In genomic region chr14:54897445-54897844, GRCm38 (mm10) we compare ENCODE assay signal across 19 mouse cellular contexts. TPM values are rescaled to one million over a fixed set of nuclear protein-coding genes. Genes with fewer than 3 reads are reported as not detected.
DNase-seq lines count a peak whose midpoint lies in the region; ATAC-seq and TF ChIP-seq lines count a peak whose summit lies in the region.
"Had no signal": no experiment of that assay in that cellular context is flagged by ENCODE, and none has a peak within 500 bp of the region (broad histone marks: within the 10 kb centered on the region; RNA-seq: fewer than 3 reads in every experiment).

No protein-coding gene starts in this region.

- no peaks in the 10 kb centered on the region for H3K27me3 ChIP-seq in heart, embryonic 12.5 days (replicated peaks)
- no peaks in the 10 kb centered on the region for H3K27me3 ChIP-seq in heart, adult 2 months (ENCODE audit: control insufficient read depth, insufficient read depth, low read length)
- H3K27me3 ChIP-seq in kidney, embryonic 16.5 days (ENCODE audit: insufficient read depth, low read length), result no peaks in the 10 kb centered on the region
- no peaks in the 10 kb centered on the region for H3K27me3 ChIP-seq in stomach, embryonic 14.5 days (ENCODE audit: control insufficient read depth, insufficient read depth, low read length)
- H3K27me3 ChIP-seq in stomach, postnatal 0 days (ENCODE audit: control insufficient read depth, insufficient read depth, low read length), result no peaks in the 10 kb centered on the region
- no peaks in the 10 kb centered on the region for H3K27me3 ChIP-seq in intestine, embryonic 15.5 days (replicated peaks)
- H3K27me3 ChIP-seq: liver, embryonic 15.5 days; megakaryocyte, embryonic 14.5 days had no signal

- no peak for ATAC-seq in heart, embryonic 12.5 days (ENCODE audit: insufficient number of reproducible peaks, low FRiP score)
- ATAC-seq in kidney, embryonic 16.5 days (ENCODE audit: low FRiP score, low TSS enrichment), result no peak
- ATAC-seq in stomach, embryonic 14.5 days (ENCODE audit: insufficient number of reproducible peaks, insufficient read depth, low FRiP score, low read depth), result no peak
- ATAC-seq in stomach, postnatal 0 days (ENCODE audit: low FRiP score, low TSS enrichment), result no peak
- no peak for ATAC-seq in intestine, embryonic 15.5 days
- ATAC-seq: forebrain, postnatal 0 days; hindbrain, postnatal 0 days had no signal

- H3K9me3 ChIP-seq in heart, embryonic 12.5 days (replicated peaks), result no peaks in the 10 kb centered on the region
- H3K9me3 ChIP-seq in kidney, embryonic 16.5 days (ENCODE audit: low read length), result no peaks in the 10 kb centered on the region
- H3K9me3 ChIP-seq in stomach, embryonic 14.5 days (ENCODE audit: control insufficient read depth, low read depth, low read length), result no peaks in the 10 kb centered on the region
- no peaks in the 10 kb centered on the region for H3K9me3 ChIP-seq in stomach, postnatal 0 days (ENCODE audit: control insufficient read depth, low read length)
- H3K9me3 ChIP-seq in intestine, embryonic 15.5 days, result no peaks in the 10 kb centered on the region
- H3K9me3 ChIP-seq: G1E; liver, embryonic 15.5 days; megakaryocyte, embryonic 14.5 days had no signal

- DNase-seq in heart, adult 2 months, result no peak
- DNase-seq in kidney, adult 9 months, result no peak
- DNase-seq in stomach, postnatal 0 days (ENCODE audit: low spot score), result no peak
- peak; percentile 82 for DNase-seq in testis, postnatal 14 days (ENCODE audit: low spot score)
- DNase-seq: cerebellum, adult 8-10 months; forebrain, postnatal 0 days; left cerebral cortex, postnatal 4 days; lung, postnatal 10 days; right cerebral cortex, postnatal 25 days; thymus, postnatal 14 days had no signal

- no peak for TF ChIP-seq EP300 in heart, adult 2 months (IDR thresholded peaks at IDR 0.05; ENCODE audit: insufficient read depth, low read depth, low read length)
- no peak for TF ChIP-seq EP300 in stomach, postnatal 0 days (optimal IDR thresholded peaks at IDR 0.05)

- H3K79me2 ChIP-seq in heart, adult 2 months (replicated peaks; ENCODE audit: control insufficient read depth, insufficient read depth, low read length), result peaks cover 2% of the 10 kb centered on the region

- intact Hi-C loops in heart, adult 2 months (cut with DNase I), result no loop called here

- H3K36me3 ChIP-seq in heart, embryonic 12.5 days, result peaks cover 35% of the 10 kb centered on the region
- H3K36me3 ChIP-seq in heart, adult 2 months (ENCODE audit: control insufficient read depth, insufficient read depth, low read length), result peaks cover 14% of the 10 kb centered on the region
- peaks cover 29% of the 10 kb centered on the region for H3K36me3 ChIP-seq in kidney, embryonic 16.5 days (ENCODE audit: insufficient read depth, low read length)
- peaks cover 28% of the 10 kb centered on the region for H3K36me3 ChIP-seq in stomach, embryonic 14.5 days (ENCODE audit: control insufficient read depth, insufficient read depth, low read length)
- peaks cover 9% of the 10 kb centered on the region; the same call in 1 of the 2 replicates for H3K36me3 ChIP-seq in stomach, postnatal 0 days (ENCODE audit: control insufficient read depth, insufficient read depth, low read length)
- peaks cover 17% of the 10 kb centered on the region for H3K36me3 ChIP-seq in intestine, embryonic 15.5 days

- peak overlapping the region; percentile 59; the same call in 1 of the 2 replicates for H3K9ac ChIP-seq in heart, embryonic 12.5 days
- no peak overlapping the region for H3K9ac ChIP-seq in heart, adult 2 months (ENCODE audit: low read depth, low read length)
- peak overlapping the region; percentile 3; the same call in 1 of the 2 replicates for H3K9ac ChIP-seq in kidney, embryonic 16.5 days (replicated peaks; ENCODE audit: low read length)
- H3K9ac ChIP-seq in stomach, embryonic 14.5 days (replicated peaks; ENCODE audit: low read depth, low read length), result no peak overlapping the region
- H3K9ac ChIP-seq in stomach, postnatal 0 days (ENCODE audit: low read length), result no peak overlapping the region
- H3K9ac ChIP-seq in intestine, embryonic 15.5 days, result no peak overlapping the region
- H3K9ac ChIP-seq: forebrain, postnatal 0 days; liver, embryonic 15.5 days had no signal

- no peak for TF ChIP-seq CTCF in heart, adult 2 months (IDR thresholded peaks at IDR 0.05)
- no peak for TF ChIP-seq CTCF in stomach, postnatal 0 days (IDR thresholded peaks at IDR 0.05; ENCODE audit: low read depth)

- peak overlapping the region; percentile 56 for H3K27ac ChIP-seq in heart, embryonic 12.5 days (ENCODE audit: poor library complexity, severe bottlenecking)
- H3K27ac ChIP-seq in heart, adult 2 months, result no peak overlapping the region
- peak overlapping the region; percentile 27 for H3K27ac ChIP-seq in kidney, embryonic 16.5 days (ENCODE audit: low read length)
- H3K27ac ChIP-seq in stomach, embryonic 14.5 days (ENCODE audit: low read length), result peak overlapping the region; percentile 15; the same call in 1 of the 2 replicates
- H3K27ac ChIP-seq in stomach, postnatal 0 days (replicated peaks), result no peak overlapping the region
- H3K27ac ChIP-seq in intestine, embryonic 15.5 days, result no peak overlapping the region
- H3K27ac ChIP-seq: hindbrain, postnatal 0 days; liver, embryonic 15.5 days had no signal

- no peak overlapping the region for H3K4me2 ChIP-seq in heart, embryonic 12.5 days
- no peak overlapping the region for H3K4me2 ChIP-seq in kidney, embryonic 16.5 days (replicated peaks; ENCODE audit: low read depth, low read length)
- no peak overlapping the region for H3K4me2 ChIP-seq in stomach, embryonic 14.5 days (replicated peaks; ENCODE audit: low read depth, low read length)
- no peak overlapping the region for H3K4me2 ChIP-seq in stomach, postnatal 0 days (replicated peaks; ENCODE audit: low read depth)
- H3K4me2 ChIP-seq in intestine, embryonic 15.5 days (replicated peaks), result no peak overlapping the region
- H3K4me2 ChIP-seq: heart, embryonic 11.5 days; liver, embryonic 15.5 days had no signal

- no peak for TF ChIP-seq POLR2A in heart, adult 2 months (IDR thresholded peaks at IDR 0.05; ENCODE audit: insufficient read depth, low read depth, low read length)

- H3K4me3 ChIP-seq in heart, embryonic 12.5 days, result no peak overlapping the region
- H3K4me3 ChIP-seq in heart, adult 2 months, result no peak overlapping the region
- no peak overlapping the region for H3K4me3 ChIP-seq in kidney, embryonic 16.5 days (ENCODE audit: low read length)
- no peak overlapping the region for H3K4me3 ChIP-seq in stomach, embryonic 14.5 days (ENCODE audit: low read depth, low read length)
- H3K4me3 ChIP-seq in stomach, postnatal 0 days (ENCODE audit: low read depth, low read length), result no peak overlapping the region
- H3K4me3 ChIP-seq in intestine, embryonic 15.5 days (replicated peaks), result no peak overlapping the region
- H3K4me3 ChIP-seq: liver, embryonic 15.5 days; megakaryocyte, embryonic 14.5 days had no signal

- H3K4me1 ChIP-seq in heart, embryonic 12.5 days (replicated peaks), result peaks cover 22% of the 10 kb centered on the region
- peaks cover 4% of the 10 kb centered on the region for H3K4me1 ChIP-seq in heart, adult 2 months (ENCODE audit: control insufficient read depth, insufficient read depth, low read length)
- H3K4me1 ChIP-seq in kidney, embryonic 16.5 days (ENCODE audit: insufficient read depth, low read length), result peaks cover 33% of the 10 kb centered on the region
- 0 out of 2 replicates have a peak, but pooled peaks cover 6% of the 10 kb centered on the region for H3K4me1 ChIP-seq in stomach, embryonic 14.5 days (ENCODE audit: control insufficient read depth, insufficient read depth, low read length)
- peaks cover 3% of the 10 kb centered on the region; the same call in 1 of the 2 replicates for H3K4me1 ChIP-seq in stomach, postnatal 0 days (replicated peaks; ENCODE audit: control insufficient read depth, insufficient read depth)
- H3K4me1 ChIP-seq in intestine, embryonic 15.5 days (replicated peaks), result peaks cover 6% of the 10 kb centered on the region; the same call in 1 of the 2 replicates

- WGBS in heart, embryonic 12.5 days, result 32% methylated on average over 2 of the region's 2 CpGs
- WGBS in heart, adult 2 months, result 32% methylated on average over 2 of the region's 2 CpGs
- WGBS in kidney, embryonic 16.5 days, result 34% methylated on average over 2 of the region's 2 CpGs
- WGBS in stomach, embryonic 14.5 days, result 51% methylated on average over 2 of the region's 2 CpGs
- WGBS in stomach, postnatal 0 days, result 25% methylated on average over 2 of the region's 2 CpGs
- WGBS in intestine, embryonic 15.5 days, result 58% methylated on average over 2 of the region's 2 CpGs

RNA-seq across cellular contexts. Expression of gene Pabpn1, which starts 5.1 kb away (rescaled TPM):
- polyA plus RNA-seq in heart, embryonic 12.5 days (2016; fragmentation: Nextera tagmentation; extraction: Ambion mirVana), result 96.3 and 101 TPM in 2 replicates
- total RNA-seq in heart, adult 2 months (2021), result 10 to 100 TPM; 51.4 to 52.2 TPM
- polyA plus RNA-seq in heart, adult 2 months (2012; rRNA removed), result 66.2 and 91.7 TPM in 2 replicates
- 135 and 141 TPM in 2 replicates for polyA plus RNA-seq in kidney, embryonic 16.5 days (2015; fragmentation: Nextera tagmentation; extraction: Ambion mirVana)
- 136 and 152 TPM in 2 replicates for polyA plus RNA-seq in stomach, embryonic 14.5 days (2014; fragmentation: Nextera tagmentation; extraction: Ambion mirVana)
- polyA plus RNA-seq in stomach, postnatal 0 days (2015; fragmentation: Nextera tagmentation; extraction: Ambion mirVana), result 46.4 and 56.2 TPM in 2 replicates
- polyA plus RNA-seq in intestine, embryonic 15.5 days (2015; fragmentation: Nextera tagmentation; extraction: Ambion mirVana), result 108 and 119 TPM in 2 replicates

RNA-seq across cellular contexts. Expression of gene Gm20521, which starts 14.2 kb away (rescaled TPM):
- polyA plus RNA-seq in heart, embryonic 12.5 days (2016; fragmentation: Nextera tagmentation; extraction: Ambion mirVana), result not detected in 2 replicates
- total RNA-seq in heart, adult 2 months (2021), result 1 to 10 TPM; 3.2 to 6.1 TPM
- polyA plus RNA-seq in heart, adult 2 months (2012; rRNA removed), result not detected in 2 replicates
- polyA plus RNA-seq in kidney, embryonic 16.5 days (2015; fragmentation: Nextera tagmentation; extraction: Ambion mirVana), result 0.16 and 0.45 TPM in 2 replicates
- polyA plus RNA-seq in stomach, embryonic 14.5 days (2014; fragmentation: Nextera tagmentation; extraction: Ambion mirVana), result not detected in 2 replicates
- 1.2 TPM in 2 replicates for polyA plus RNA-seq in stomach, postnatal 0 days (2015; fragmentation: Nextera tagmentation; extraction: Ambion mirVana)
- polyA plus RNA-seq in intestine, embryonic 15.5 days (2015; fragmentation: Nextera tagmentation; extraction: Ambion mirVana), result 0.34 and 0.35 TPM in 2 replicates
- total RNA-seq: left cerebral cortex, postnatal 4 days had no signal
- polyA plus RNA-seq: liver, embryonic 15.5 days had no signal

RNA-seq across cellular contexts. Expression of gene Bcl2l2, which starts 14.3 kb away (rescaled TPM):
- polyA plus RNA-seq in heart, embryonic 12.5 days (2016; fragmentation: Nextera tagmentation; extraction: Ambion mirVana), result 2.3 and 2.4 TPM in 2 replicates
- 10 to 100 TPM; 42.4 to 45.0 TPM for total RNA-seq in heart, adult 2 months (2021)
- 29.2 and 44.4 TPM in 2 replicates for polyA plus RNA-seq in heart, adult 2 months (2012; rRNA removed)
- polyA plus RNA-seq in kidney, embryonic 16.5 days (2015; fragmentation: Nextera tagmentation; extraction: Ambion mirVana), result 5.0 and 5.1 TPM in 2 replicates
- 6.1 and 6.2 TPM in 2 replicates for polyA plus RNA-seq in stomach, embryonic 14.5 days (2014; fragmentation: Nextera tagmentation; extraction: Ambion mirVana)
- 4.3 and 4.7 TPM in 2 replicates for polyA plus RNA-seq in stomach, postnatal 0 days (2015; fragmentation: Nextera tagmentation; extraction: Ambion mirVana)
- 3.6 and 4.7 TPM in 2 replicates for polyA plus RNA-seq in intestine, embryonic 15.5 days (2015; fragmentation: Nextera tagmentation; extraction: Ambion mirVana)

RNA-seq across cellular contexts. Expression of gene Slc22a17, which starts 15.5 kb away (rescaled TPM):
- polyA plus RNA-seq in heart, embryonic 12.5 days (2016; fragmentation: Nextera tagmentation; extraction: Ambion mirVana), result 47.1 and 50.8 TPM in 2 replicates
- total RNA-seq in heart, adult 2 months (2021), result 1 to 10 TPM; 1.7 to 2.3 TPM
- polyA plus RNA-seq in heart, adult 2 months (2012; rRNA removed), result 13.0 and 13.8 TPM in 2 replicates
- 45.9 and 55.1 TPM in 2 replicates for polyA plus RNA-seq in kidney, embryonic 16.5 days (2015; fragmentation: Nextera tagmentation; extraction: Ambion mirVana)
- 44.9 and 51.3 TPM in 2 replicates for polyA plus RNA-seq in stomach, embryonic 14.5 days (2014; fragmentation: Nextera tagmentation; extraction: Ambion mirVana)
- 15.4 and 20.6 TPM in 2 replicates for polyA plus RNA-seq in stomach, postnatal 0 days (2015; fragmentation: Nextera tagmentation; extraction: Ambion mirVana)
- 30.2 and 33.2 TPM in 2 replicates for polyA plus RNA-seq in intestine, embryonic 15.5 days (2015; fragmentation: Nextera tagmentation; extraction: Ambion mirVana)

RNA-seq across cellular contexts. Expression of gene Ppp1r3e, which starts 20.1 kb away (rescaled TPM):
- polyA plus RNA-seq in heart, embryonic 12.5 days (2016; fragmentation: Nextera tagmentation; extraction: Ambion mirVana), result 0.62 and 0.79 TPM in 2 replicates
- 1 to 10 TPM; 2.8 to 3.4 TPM for total RNA-seq in heart, adult 2 months (2021)
- polyA plus RNA-seq in heart, adult 2 months (2012; rRNA removed), result 4.8 and 4.9 TPM in 2 replicates
- 1.6 and 1.7 TPM in 2 replicates for polyA plus RNA-seq in kidney, embryonic 16.5 days (2015; fragmentation: Nextera tagmentation; extraction: Ambion mirVana)
- polyA plus RNA-seq in stomach, embryonic 14.5 days (2014; fragmentation: Nextera tagmentation; extraction: Ambion mirVana), result 2.8 and 2.9 TPM in 2 replicates
- 1.7 and 2.2 TPM in 2 replicates for polyA plus RNA-seq in stomach, postnatal 0 days (2015; fragmentation: Nextera tagmentation; extraction: Ambion mirVana)
- 2.3 TPM in 2 replicates for polyA plus RNA-seq in intestine, embryonic 15.5 days (2015; fragmentation: Nextera tagmentation; extraction: Ambion mirVana)

Comparison
In these comparisons a context has a peak if more than half of its experiments do, and no peak if none do; other contexts are left out.
1. H3K27ac ChIP-seq: peak in heart, embryonic 12.5 days (single experiment), kidney, embryonic 16.5 days (single experiment) and stomach, embryonic 14.5 days (single experiment); none in heart, adult 2 months (single experiment), stomach, postnatal 0 days (single experiment) and intestine, embryonic 15.5 days (single experiment).
2. H3K9ac ChIP-seq: peak in heart, embryonic 12.5 days (single experiment) and kidney, embryonic 16.5 days (single experiment); none in heart, adult 2 months (single experiment), stomach, embryonic 14.5 days (single experiment), stomach, postnatal 0 days (single experiment) and intestine, embryonic 15.5 days (single experiment).